Mouse (Mus musculus): Measurements from ENCODE around the gene H2-M10.6.
"Not testable (repeated sequence)": the region's sequence is repeated elsewhere in the genome, so short reads cannot be mapped to it uniquely, and the experiment has no call there.

The H2-M10.6 gene

DNA sequence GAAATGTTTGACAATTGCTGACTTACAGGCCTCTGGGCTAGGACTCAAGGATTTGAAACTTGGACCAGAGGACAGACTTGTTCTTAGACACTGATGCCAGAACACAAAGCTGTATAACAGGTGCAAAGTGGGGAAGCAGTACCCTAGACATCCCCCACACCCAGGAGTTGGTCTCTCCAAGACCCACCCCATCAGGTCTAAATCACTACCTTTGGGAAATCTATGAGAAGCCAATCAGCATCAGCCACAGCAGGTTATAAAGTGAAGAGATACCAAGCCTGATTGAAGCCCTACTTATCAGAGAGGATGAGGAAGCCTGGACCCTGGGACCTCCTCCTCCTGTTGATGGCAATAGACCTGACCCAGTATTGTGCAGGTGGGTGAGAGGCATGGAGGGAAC is at the start of gene H2-M10.6:
Gene H2-M10.6, plus strand, starts transcription at position 301 of the 400 bp plus-strand sequence.
- no peak for TF ChIP-seq GATA4 (IDR thresholded peaks at IDR 0.05; ENCODE audit: insufficient replicate concordance, low read length)

DNA sequence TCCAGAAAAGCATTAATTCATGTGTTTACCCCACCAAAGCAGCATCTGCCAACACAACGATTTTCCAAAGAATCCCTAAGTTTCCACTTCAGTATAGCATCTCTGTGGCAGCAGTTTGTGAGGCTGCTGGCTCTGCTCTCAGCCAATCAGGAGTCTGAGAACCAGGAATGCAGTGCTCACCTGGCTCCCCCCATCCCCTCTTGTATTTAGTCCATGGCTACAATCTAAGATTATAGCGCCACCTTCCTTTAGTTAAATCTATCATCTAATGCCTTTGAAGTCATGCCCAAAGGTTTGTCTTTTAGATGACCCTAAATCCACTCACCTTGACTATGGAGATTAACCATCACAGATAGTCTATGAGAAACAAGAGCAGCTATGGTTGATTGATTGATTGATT is 48.2 kb upstream of the H2-M10.6 start:
- TF ChIP-seq GATA4 (IDR thresholded peaks at IDR 0.05; ENCODE audit: insufficient replicate concordance, low read length) = no peak

DNA sequence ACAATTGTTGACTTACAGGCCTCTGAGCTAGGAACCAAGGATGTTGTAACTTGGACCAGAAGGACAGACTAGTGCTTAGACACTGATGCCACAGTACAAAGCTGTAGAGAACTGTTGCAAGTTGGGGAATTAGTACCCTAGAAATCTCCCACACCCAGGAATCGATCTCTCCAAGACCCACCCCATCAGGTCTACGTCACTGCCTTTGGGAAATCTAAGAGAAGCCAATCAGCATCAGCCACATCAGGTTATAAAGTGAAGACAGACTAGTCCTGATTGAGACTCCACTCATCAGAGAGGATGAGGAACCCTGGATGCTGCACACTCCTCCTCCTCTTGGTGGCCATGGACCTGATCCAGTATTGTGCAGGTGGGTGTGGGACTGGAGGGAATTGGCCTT is 39.4 kb upstream of the H2-M10.6 start, which contains the start of gene H2-M10.5:
Gene H2-M10.5, plus strand, starts transcription at position 301 of the 400 bp plus-strand sequence.
- TF ChIP-seq GATA4 (IDR thresholded peaks at IDR 0.05; ENCODE audit: insufficient replicate concordance, low read length) = not testable (repeated sequence)

DNA sequence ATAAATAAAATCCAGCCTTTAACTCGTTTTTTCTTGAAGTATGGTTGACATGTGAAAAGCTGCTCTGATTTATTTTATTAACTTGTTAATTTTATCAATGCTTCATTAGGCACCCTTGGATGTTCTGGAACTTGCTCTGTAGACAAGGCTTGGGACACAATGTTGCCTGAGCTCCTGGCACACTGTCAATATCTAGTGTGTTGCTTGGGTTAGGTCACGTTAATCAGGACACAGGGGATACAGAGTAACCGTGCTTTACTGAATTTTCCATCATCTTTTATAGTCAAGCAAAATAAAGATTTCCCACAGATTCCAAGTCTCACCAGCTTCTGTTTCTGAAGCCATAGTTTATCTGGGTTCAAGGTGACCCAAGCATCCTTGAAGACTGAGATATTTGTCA is 30.4 kb upstream of the H2-M10.6 start:
- TF ChIP-seq GATA4 (IDR thresholded peaks at IDR 0.05; ENCODE audit: insufficient replicate concordance, low read length) = no peak

DNA sequence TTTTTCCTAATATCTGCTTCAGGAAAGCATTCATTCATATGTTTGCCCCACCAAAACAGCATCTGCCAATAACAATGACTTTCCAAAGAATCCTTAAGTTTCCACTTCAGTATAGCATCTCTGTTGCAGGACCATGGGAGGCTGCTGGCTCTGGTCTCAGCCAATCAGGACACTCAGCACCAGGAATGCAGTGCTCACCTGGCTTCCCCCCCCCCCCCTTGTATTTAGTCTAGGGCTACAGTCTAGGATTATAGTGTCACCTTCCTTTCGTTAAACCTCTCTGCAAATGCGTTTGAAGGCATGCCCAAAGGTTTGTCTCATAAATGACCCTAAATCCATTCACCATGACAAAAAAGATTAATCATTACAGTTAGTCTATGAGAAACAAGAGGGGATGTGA is 23.6 kb upstream of the H2-M10.6 start:
- TF ChIP-seq GATA4 (IDR thresholded peaks at IDR 0.05; ENCODE audit: insufficient replicate concordance, low read length) = no peak

DNA sequence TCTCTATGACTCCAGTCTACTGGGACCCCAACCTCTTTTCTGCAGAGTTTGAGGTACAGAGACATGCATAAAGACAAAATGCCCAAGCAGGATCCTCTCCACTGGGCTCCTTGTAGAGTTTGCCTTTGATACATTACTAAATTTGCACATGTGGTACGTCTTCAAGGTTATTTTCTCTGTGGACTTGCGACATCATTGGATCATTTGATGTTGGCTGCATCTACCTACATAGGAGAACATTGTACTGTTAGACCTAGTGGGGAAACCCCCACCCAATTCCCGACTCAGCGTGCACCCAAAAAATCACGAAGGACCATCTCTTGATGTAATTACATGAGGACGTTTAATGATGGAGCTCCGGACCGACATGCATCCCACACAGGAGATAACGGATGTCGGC is 12.5 kb upstream of the H2-M10.6 start:
- no peak for TF ChIP-seq GATA4 (IDR thresholded peaks at IDR 0.05; ENCODE audit: insufficient replicate concordance, low read length)

DNA sequence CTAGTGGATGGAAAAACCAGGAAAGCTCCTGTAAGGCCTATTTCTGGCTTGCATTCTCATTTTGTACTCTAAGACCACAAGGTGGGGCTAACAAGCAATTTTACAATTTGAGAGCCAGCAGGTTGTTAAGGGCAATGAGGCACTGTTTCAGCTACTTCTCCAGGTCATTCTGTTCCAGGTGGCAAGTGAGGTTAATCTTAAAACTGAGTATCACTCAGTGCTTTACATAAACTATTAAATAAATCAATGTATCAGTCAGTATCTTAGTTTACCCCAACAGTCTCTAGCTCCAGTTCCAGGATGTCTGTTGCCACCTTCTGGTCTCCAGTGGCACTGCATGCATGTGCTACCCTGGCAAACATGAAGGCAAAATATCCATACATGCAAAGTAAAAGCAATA is 12.0 kb downstream of the H2-M10.6 start:
- TF ChIP-seq GATA4 (IDR thresholded peaks at IDR 0.05; ENCODE audit: insufficient replicate concordance, low read length) = no peak

DNA sequence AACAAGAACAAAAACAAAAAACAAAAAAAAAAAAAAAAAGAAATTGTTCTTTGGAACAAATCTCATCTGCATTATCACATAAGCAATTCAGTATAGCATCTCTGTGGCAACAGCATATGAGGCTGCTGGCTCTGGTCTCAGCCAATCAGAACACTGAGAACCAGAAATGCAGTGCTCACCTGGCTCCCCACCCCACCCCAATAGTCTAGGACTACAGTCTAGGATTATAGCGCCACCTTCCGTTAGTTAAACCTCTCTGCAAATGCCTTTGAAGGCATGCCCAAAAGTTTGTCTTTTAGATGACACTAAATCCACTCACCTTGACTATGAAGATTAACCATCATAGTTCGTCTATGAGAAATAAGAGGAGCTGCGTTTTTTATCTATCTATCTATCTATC is 13.6 kb downstream of the H2-M10.6 start:
- TF ChIP-seq GATA4 (IDR thresholded peaks at IDR 0.05; ENCODE audit: insufficient replicate concordance, low read length) = no peak

DNA sequence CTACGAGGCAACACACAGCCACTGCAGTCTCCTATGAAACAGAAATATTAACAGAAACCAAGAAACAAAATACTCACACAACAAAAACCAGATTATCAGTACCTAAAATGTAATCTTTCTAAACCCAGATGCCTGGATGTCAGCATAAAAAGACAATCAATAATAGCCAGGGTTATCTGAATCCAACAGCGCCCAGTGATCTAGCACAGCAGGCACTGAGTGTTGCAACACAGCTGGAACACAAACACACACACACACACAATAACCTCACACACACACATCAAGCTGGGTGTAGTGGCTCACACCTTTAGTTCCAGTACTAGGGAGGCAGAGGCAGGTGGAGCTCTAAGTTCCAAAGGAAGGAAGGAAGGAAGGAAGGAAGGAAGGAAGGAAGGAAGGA is 16.5 kb downstream of the H2-M10.6 start:
- TF ChIP-seq GATA4 (IDR thresholded peaks at IDR 0.05; ENCODE audit: insufficient replicate concordance, low read length) = no peak

DNA sequence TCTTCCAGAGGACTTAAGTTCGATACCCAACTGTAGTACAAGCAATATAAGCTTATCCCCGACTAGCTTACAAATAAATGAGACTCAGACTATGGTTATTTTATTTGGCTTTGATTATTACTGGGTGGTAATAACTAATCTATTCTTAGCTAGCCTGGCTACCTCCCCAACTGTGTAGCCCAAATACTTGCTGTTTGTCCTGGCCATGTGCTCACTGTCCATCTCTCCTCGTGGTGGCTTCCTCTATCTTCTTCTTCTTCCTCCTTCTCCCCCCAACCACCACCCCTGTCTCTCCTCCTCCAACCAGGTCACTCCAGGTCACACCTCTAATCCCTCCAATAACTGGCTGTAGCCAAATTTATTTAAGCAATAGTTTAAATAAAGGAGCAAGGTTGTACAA is 18.5 kb downstream of the H2-M10.6 start:
- TF ChIP-seq GATA4 (IDR thresholded peaks at IDR 0.05; ENCODE audit: insufficient replicate concordance, low read length) = no peak

DNA sequence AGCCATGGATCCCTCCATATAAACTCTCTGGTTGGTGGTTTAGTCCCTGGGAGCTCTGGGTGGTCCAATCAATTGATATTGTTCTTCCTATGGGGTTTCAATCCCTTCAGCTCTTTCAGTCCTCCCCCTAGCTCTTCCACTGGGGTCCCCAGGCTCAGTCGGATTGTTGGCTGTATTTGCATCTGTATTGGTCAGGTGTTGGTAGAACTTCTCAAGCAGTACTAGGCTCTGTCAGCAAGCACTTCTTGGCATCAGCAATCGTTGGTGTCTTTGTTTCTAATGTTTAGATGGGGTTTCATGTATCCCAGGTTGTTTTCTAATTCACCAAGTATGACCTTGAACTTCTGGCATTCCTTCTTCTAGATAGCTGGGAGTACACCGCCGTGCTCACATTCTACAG is 20.7 kb downstream of the H2-M10.6 start:
- no peak for TF ChIP-seq GATA4 (IDR thresholded peaks at IDR 0.05; ENCODE audit: insufficient replicate concordance, low read length)

DNA sequence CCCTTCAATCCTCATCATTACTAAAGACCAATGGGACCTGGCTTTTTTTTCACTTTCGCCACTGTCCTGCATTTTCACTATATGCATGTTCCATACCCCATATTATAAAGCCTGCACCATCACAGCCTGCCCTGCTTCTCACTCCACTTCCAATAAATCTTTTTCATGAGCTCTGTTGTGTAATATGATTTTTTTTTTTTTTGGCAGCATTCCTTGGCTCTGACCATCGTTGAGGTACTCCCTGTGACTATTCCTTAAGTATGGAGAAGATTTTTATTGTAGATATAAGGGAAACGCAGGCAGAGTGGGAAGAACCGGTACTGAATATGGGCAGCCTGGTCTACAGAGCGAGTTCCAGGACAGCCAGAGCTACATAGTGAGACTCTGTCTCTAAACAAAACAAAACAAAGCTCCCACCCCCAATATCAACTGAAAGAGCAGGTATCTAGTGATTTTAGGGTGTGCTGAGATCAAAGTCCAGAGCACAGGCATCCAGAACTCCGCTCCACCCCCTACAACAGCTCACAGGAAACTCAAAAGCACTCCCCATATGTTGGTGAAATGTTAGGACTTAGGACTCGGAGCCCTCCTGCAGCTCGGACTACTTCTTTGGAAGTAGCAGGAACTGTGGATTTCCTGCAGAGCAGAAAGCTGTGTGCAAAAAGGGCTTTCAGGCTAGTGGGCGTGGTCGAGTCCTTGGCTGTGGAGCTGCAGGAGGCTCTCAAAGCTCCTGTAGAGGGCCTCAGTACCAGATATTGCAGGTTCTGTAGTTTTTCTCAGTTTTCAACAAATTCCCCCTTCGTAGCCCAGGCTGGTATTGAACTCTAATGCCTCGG is 23.8 kb downstream of the H2-M10.6 start:
- TF ChIP-seq GATA4 (IDR thresholded peaks at IDR 0.05; ENCODE audit: insufficient replicate concordance, low read length) = no peak; the same call in 1 of the 2 replicates

DNA sequence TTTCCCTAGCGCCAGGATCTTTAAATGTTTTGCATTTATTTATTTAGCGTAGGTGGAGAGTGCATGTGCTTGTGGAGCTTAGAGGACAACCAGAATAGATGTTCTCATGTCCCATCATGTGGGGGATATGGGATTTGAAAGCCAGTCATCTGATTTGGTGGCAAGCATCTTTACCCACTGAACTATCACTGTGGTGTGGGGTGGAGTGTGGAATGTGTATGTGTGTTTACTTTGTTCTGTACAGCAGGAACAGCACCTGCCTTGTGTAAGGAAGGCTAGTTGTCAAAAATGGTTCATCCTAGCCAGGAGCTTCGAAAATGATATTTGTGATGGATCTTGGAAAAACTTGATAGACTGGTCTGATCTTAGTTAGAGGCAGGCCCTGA is 24.4 kb downstream of the H2-M10.6 start:
- TF ChIP-seq GATA4 (IDR thresholded peaks at IDR 0.05; ENCODE audit: insufficient replicate concordance, low read length) = no peak

DNA sequence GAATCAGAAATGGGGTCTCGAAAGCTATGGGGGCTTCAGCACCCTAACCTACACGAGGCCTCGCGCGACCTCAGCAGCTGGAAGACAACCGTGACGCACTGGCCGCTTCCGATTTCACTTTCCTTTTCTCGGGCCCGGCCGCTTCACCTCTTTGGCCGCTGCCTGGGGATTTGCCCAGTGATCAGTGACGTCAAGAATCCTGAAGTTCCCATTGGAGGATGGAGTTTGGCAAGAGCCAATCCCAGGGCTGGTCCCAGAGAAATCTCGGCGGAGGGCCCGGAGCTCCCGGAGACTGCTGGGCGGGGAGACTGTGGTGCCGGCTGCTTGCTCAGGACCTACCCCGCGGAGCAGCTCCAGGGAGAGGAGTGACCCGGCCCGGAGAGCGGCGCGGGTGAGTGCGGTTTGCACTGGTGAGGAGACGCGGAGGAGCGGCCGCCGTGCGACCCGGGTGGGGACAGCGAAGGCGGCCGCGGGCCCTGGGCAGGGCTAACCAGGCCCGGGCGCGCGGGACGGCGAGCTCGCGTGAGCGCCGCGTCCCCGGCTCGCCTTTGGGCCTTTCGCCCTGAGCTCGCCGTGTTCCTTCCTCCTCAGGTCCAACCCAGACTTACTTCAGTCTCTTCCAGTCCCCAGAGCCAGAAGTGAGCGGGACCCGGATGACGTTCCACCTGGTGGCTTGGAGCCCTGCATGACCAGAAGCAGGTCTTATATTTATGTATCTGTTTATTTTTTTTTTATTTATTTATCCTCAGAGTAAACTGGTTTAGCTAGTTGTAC is 25.1 kb downstream of the H2-M10.6 start, which contains the start of gene Trim26:
Gene Trim26, plus strand, starts transcription at position 261 of the 774 bp plus-strand sequence.
- TF ChIP-seq GATA4 (IDR thresholded peaks at IDR 0.05; ENCODE audit: insufficient replicate concordance, low read length) = peak; percentile 27; the same call in 1 of the 2 replicates

DNA sequence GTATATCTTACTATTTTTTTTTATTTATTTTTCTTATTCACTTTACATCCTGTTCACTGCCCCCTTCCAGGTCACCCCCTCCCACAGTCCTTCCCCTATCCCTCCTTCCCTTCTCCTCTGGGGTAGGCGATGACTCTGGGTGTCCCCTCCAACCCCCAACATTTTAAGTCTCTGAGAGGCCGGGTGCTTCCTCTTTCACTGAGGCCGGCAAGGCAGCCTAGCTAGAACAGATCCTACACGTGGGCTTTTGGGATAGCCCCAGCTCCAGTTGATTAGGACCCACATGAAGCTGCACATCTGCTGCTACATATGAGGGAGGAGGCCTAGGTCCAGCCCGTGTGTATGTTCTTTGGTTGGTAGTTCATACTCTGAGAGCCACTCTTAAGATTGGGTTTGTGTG is 27.0 kb downstream of the H2-M10.6 start:
- TF ChIP-seq GATA4 (IDR thresholded peaks at IDR 0.05; ENCODE audit: insufficient replicate concordance, low read length) = no peak

DNA sequence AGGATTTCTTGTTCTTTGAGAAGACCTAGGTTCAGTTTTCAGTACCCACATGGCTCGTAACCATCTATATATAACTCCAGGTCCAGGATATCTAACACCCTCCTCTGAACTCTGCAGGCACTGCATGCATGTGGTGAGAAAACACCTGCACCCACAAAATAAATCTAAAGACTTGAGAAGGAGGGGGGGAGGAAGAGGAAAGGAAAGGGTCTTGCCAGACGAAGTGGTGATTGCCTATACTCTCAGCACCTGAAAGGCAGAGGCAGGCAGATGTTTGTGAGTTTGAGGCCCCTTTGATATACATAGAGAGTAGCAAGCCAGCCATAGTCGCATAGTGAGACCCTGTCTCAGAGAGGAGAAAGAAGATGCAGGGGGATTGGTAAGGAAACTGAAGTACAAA is 28.0 kb downstream of the H2-M10.6 start:
- TF ChIP-seq GATA4 (IDR thresholded peaks at IDR 0.05; ENCODE audit: insufficient replicate concordance, low read length) = no peak
